Mouse (Mus musculus) ES-E14 (cell line): ENCODE measurements around the gene Lin28a. TPM values are rescaled to one million over a fixed set of nuclear protein-coding genes. Genes with fewer than 3 reads are reported as not detected.
"Not testable (repeated sequence)": the region's sequence is repeated elsewhere in the genome, so short reads cannot be mapped to it uniquely, and the experiment has no call there.

Source experiments
- DNase-seq: peaks from one replicate; pipeline ENCODE4 v3.0.0-alpha.2; 2013; ENCODE audit warnings: low read depth, low spot score
- H3K27ac ChIP-seq: 2 replicates; pipeline ENCODE4 v1.5.1; 2012; ENCODE audit warnings: low read depth, mild to moderate bottlenecking, low read length, moderate library complexity, mixed read lengths; ENCODE audit not compliant: poor library complexity, insufficient read depth, severe bottlenecking
- H3K36me3 ChIP-seq: 2 replicates; pipeline ENCODE4 v1.6.1; 2012; ENCODE audit warnings: mild to moderate bottlenecking, low read length, moderate library complexity, mixed read lengths; ENCODE audit not compliant: control insufficient read depth, poor library complexity, insufficient read depth, severe bottlenecking
- H3K4me1 ChIP-seq, 2 experiments: fragments of 150-350 bp in 1 of 2; sonication (generic) in 1 of 2; 2 replicates each; pipeline ENCODE4 v1.6.1; 2012; ENCODE audit warnings: low read length in 2 of 2, mild to moderate bottlenecking in 1 of 2, mixed read lengths in 1 of 2; ENCODE audit not compliant: control insufficient read depth in 2 of 2, insufficient read depth in 2 of 2, poor library complexity in 1 of 2
- H3K4me3 ChIP-seq, 2 experiments: fragments of 150-350 bp in 1 of 2; sonication (generic) in 1 of 2; 2 replicates each; pipeline ENCODE4 v1.5.1; 2012; ENCODE audit warnings: low read length in 2 of 2, low read depth in 1 of 2, mild to moderate bottlenecking in 1 of 2, mixed read lengths in 1 of 2; ENCODE audit not compliant: insufficient read depth in 1 of 2, poor library complexity in 1 of 2, severe bottlenecking in 1 of 2
- H3K9ac ChIP-seq: 2 replicates; pipeline ENCODE4 v1.6.1; 2012; ENCODE audit warnings: low read depth, mild to moderate bottlenecking, low read length, mixed read lengths; ENCODE audit not compliant: poor library complexity, insufficient read depth, severe bottlenecking
- H3K9me3 ChIP-seq: fragments of 150-350 bp; sonication (generic); 2 replicates; pipeline ENCODE4 v1.6.1; 2012; ENCODE audit warnings: low read depth, mild to moderate bottlenecking, low read length; ENCODE audit not compliant: control insufficient read depth, insufficient read depth
- CHD2 ChIP-seq: IDR thresholded peaks from 2 replicates; pipeline ENCODE4 v1.6.1; 2014; ENCODE audit warnings: mild to moderate bottlenecking, low read depth, low read length, inconsistent platforms
- HCFC1 ChIP-seq: IDR thresholded peaks from 2 replicates; pipeline ENCODE4 v1.6.1; 2012; ENCODE audit warnings: low read length, inconsistent platforms, borderline replicate concordance; ENCODE audit not compliant: insufficient read depth
- MAFK ChIP-seq: IDR thresholded peaks from 2 replicates; pipeline ENCODE4 v1.6.1; 2014; ENCODE audit warnings: mild to moderate bottlenecking, low read depth, low read length, inconsistent platforms; ENCODE audit not compliant: insufficient read depth
- ZC3H11A ChIP-seq: IDR thresholded peaks from 2 replicates; pipeline ENCODE4 v1.6.1; 2012; ENCODE audit warnings: low read depth, mild to moderate bottlenecking, inconsistent platforms, low read length, borderline replicate concordance
- ZNF384 ChIP-seq: IDR thresholded peaks from 2 replicates; pipeline ENCODE4 v1.6.1; 2012; ENCODE audit warnings: low read depth, low read length, inconsistent platforms
- in situ Hi-C, 2 experiments: fragments of 600-800 bp; cut with MboI; formaldehyde crosslinking; loops; one replicate each; pipeline ENCODE4 v1.15.1; 2025; ENCODE audit warnings: low sequenced_read_pairs in 2 of 2, inconsistent platforms in 1 of 2; ENCODE audit not compliant: unreplicated experiment in 2 of 2
- total RNA-seq: library from RNA; depleted of rRNA; stranded (reverse); fragments of 300-350 nt; gene quantifications from 2 replicates; pipeline ENCODE4 v1.2.3, GENCODE M21; 2012

Lin28a gene
- total RNA-seq, 1 experiment = 134 TPM

GRCm38 (mm10) chr4:133994697-133995096 is 23.9 kb downstream of the Lin28a start:
- TF ChIP-seq ZC3H11A = no peak
- TF ChIP-seq HCFC1 = no peak
- no peak overlapping the region for H3K9ac ChIP-seq
- in situ Hi-C loops = no loop called here
- no peak for DNase-seq
- H3K36me3 ChIP-seq = peaks cover 31% of the 10 kb centered on the region
- H3K9me3 ChIP-seq = no peaks in the 10 kb centered on the region
- H3K4me1 ChIP-seq = no peaks in the 10 kb centered on the region
- H3K27ac ChIP-seq = no peak overlapping the region
- H3K4me3 ChIP-seq = no peak overlapping the region

DNA sequence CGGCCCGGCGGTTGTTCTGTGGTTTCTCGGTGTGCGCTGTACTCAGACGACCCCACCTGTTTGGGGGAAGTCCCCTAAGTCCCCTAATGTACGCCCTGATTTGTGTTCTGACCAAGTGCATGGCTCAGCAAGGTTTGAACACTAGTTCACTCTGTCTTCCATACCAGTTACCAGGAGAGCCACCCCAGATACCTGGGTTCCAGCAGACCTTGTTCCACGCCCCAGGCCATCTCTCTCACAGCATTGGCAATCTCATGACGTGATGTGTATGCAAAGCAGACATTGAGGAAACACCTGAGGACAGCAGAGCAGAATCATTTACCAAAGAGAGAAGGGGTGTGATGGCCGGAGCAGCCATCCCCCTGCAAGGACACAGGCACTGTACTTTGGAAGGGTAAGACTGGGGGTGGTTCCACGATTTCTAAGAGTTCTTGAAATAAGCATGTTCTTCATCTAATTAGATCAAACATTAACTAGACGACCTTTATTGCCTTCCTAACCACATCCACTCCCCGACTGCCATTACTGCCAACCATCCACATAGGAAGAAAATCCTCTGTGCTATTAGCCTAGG is 27.5 kb downstream of the Lin28a start:
- in situ Hi-C loops = no loop called here
- no peak overlapping the region for H3K9ac ChIP-seq
- no peak overlapping the region for H3K4me3 ChIP-seq
- H3K9me3 ChIP-seq = no peaks in the 10 kb centered on the region
- DNase-seq = no peak
- TF ChIP-seq ZC3H11A = no peak
- TF ChIP-seq ZNF384 = no peak
- TF ChIP-seq HCFC1 = no peak
- no peak for TF ChIP-seq CHD2
- TF ChIP-seq MAFK = no peak
- peaks cover 30% of the 10 kb centered on the region for H3K36me3 ChIP-seq
- no peak overlapping the region for H3K27ac ChIP-seq
- H3K4me1 ChIP-seq = no peaks in the 10 kb centered on the region

- Histone ChIP-seq H3K4me1 (no peaks in the 10 kb centered on the region), H3K9me3 (no peaks in the 10 kb centered on the region), H3K9ac (no peak overlapping the region), H3K4me3 (no peak overlapping the region), H3K36me3 (peaks cover 29% of the 10 kb centered on the region), H3K27ac (no peak overlapping the region)
- no peak for DNase-seq
- TF ChIP-seq MAFK (no peak), HCFC1 (no peak), ZC3H11A (no peak), CHD2 (no peak), ZNF384 (no peak)
- in situ Hi-C loops = no loop called here
Observed at GRCm38 (mm10) chr4:133990035-133990434, 28.6 kb downstream of the Lin28a start.

- H3K4me3 ChIP-seq, H3K9me3 ChIP-seq, H3K27ac ChIP-seq, DNase-seq, in situ Hi-C loops, H3K9ac ChIP-seq, H3K4me1 ChIP-seq: not testable (repeated sequence)
- peak; percentile 56; the same call in 1 of the 2 replicates for TF ChIP-seq ZNF384
- peaks cover 18% of the 10 kb centered on the region for H3K36me3 ChIP-seq
Observed at GRCm38 (mm10) chr4:133988289-133988688, 30.4 kb downstream of the Lin28a start.

DNA sequence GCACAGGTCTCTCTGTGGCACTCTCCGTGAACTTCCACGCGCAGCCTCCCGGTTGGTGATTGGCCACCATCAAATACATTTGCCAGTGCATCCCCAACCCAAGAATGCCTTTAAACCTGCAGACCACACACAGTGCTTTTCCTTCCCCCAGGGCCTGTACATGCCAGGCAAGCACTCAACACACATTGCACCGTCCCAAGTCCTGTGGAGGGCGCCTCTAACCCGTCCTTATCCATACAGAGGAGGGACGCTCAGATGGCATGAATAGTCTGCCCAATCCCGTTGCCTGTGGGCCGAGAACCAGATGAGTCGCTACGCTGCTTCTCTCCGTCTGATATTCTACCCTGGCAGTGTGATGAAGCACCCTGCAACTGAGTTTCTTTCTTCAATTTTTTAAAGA is 35.7 kb downstream of the Lin28a start:
- H3K4me3 ChIP-seq = no peak overlapping the region
- DNase-seq = no peak
- no peaks in the 10 kb centered on the region; a peak in 1 of 4 replicates for H3K4me1 ChIP-seq
- no peak overlapping the region for H3K27ac ChIP-seq
- peaks cover 25% of the 10 kb centered on the region for H3K36me3 ChIP-seq
- in situ Hi-C loops = no loop called here
- TF ChIP-seq ZC3H11A (no peak), ZNF384 (no peak), MAFK (no peak), HCFC1 (no peak)
- no peaks in the 10 kb centered on the region for H3K9me3 ChIP-seq
- H3K9ac ChIP-seq = no peak overlapping the region
